Mouse (Mus musculus) retina, postnatal 1 day (tissue): ENCODE measurements around the gene Ip6k3.
A peak's percentile ranks its signal among the peaks of the same experiment; 100 is the strongest.

Experiments used
- DNase-seq: peaks from one replicate; pipeline ENCODE4 v3.0.0-alpha.2; 2012

The Ip6k3 gene

GRCm38 (mm10) chr17:27151411-27151810, 16.2 kb downstream of the Ip6k3 start:
- peak; percentile 49 for DNase-seq

GRCm38 (mm10) chr17:27150871-27151270, 16.7 kb downstream of the Ip6k3 start:
- no peak for DNase-seq

GRCm38 (mm10) chr17:27146323-27146923, 21.2 kb downstream of the Ip6k3 start:
- no peak for DNase-seq

GRCm38 (mm10) chr17:27144152-27144551, 23.4 kb downstream of the Ip6k3 start:
- DNase-seq = no peak

GRCm38 (mm10) chr17:27141971-27142450, 25.6 kb downstream of the Ip6k3 start:
- no peak for DNase-seq

GRCm38 (mm10) chr17:27140262-27140661, 27.3 kb downstream of the Ip6k3 start:
- DNase-seq = no peak

GRCm38 (mm10) chr17:27139304-27139703, 28.3 kb downstream of the Ip6k3 start:
- DNase-seq = peak; percentile 73

- DNase-seq = no peak
Observed at GRCm38 (mm10) chr17:27138396-27138795, 29.2 kb downstream of the Ip6k3 start.

- DNase-seq = no peak
Observed at GRCm38 (mm10) chr17:27134715-27135114, 32.9 kb downstream of the Ip6k3 start.

GRCm38 (mm10) chr17:27134187-27134586, 33.4 kb downstream of the Ip6k3 start:
- DNase-seq = no peak

GRCm38 (mm10) chr17:27133551-27134141, 33.9 kb downstream of the Ip6k3 start, which contains the start of gene Uqcc2:
TSS of gene Uqcc2 (minus strand) at chr17:27133916.
- peak; percentile 98 for DNase-seq

- DNase-seq = no peak
Observed at GRCm38 (mm10) chr17:27132238-27132637, 35.4 kb downstream of the Ip6k3 start.

- DNase-seq = no peak
Observed at GRCm38 (mm10) chr17:27131240-27131665, 36.3 kb downstream of the Ip6k3 start.

- DNase-seq = no peak
Observed at GRCm38 (mm10) chr17:27130246-27130645, 37.3 kb downstream of the Ip6k3 start.

GRCm38 (mm10) chr17:27129819-27130218, 37.8 kb downstream of the Ip6k3 start:
- no peak for DNase-seq

GRCm38 (mm10) chr17:27129291-27129690, 38.3 kb downstream of the Ip6k3 start:
- no peak for DNase-seq

GRCm38 (mm10) chr17:27128189-27128588, 39.4 kb downstream of the Ip6k3 start:
- no peak for DNase-seq

- DNase-seq = no peak
Observed at GRCm38 (mm10) chr17:27126974-27127373, 40.6 kb downstream of the Ip6k3 start.

- no peak for DNase-seq
Observed at GRCm38 (mm10) chr17:27125669-27126202, 41.9 kb downstream of the Ip6k3 start.

- peak; percentile 70 for DNase-seq
Observed at GRCm38 (mm10) chr17:27125185-27125584, 42.4 kb downstream of the Ip6k3 start.

GRCm38 (mm10) chr17:27123813-27124375, 43.7 kb downstream of the Ip6k3 start:
- no peak for DNase-seq

- DNase-seq = no peak
Observed at GRCm38 (mm10) chr17:27123103-27123502, 44.5 kb downstream of the Ip6k3 start.

- DNase-seq = no peak
Observed at GRCm38 (mm10) chr17:27122701-27123100, 44.9 kb downstream of the Ip6k3 start.

- DNase-seq = no peak
Observed at GRCm38 (mm10) chr17:27121781-27122180, 45.8 kb downstream of the Ip6k3 start.
